Mouse (Mus musculus): Measurements from ENCODE around the gene Tex14.
A peak's percentile ranks its signal among the peaks of the same experiment; 100 is the strongest.

GRCm38 (mm10) chr11:87527990-87528389 lies 123.1 kb downstream of the Tex14 start:
- TF ChIP-seq EP300 (IDR thresholded peaks at IDR 0.05; ENCODE audit: low read depth), result no peak
- peak; percentile 47 for TF ChIP-seq CTCF (IDR thresholded peaks at IDR 0.05; ENCODE audit: low read depth)
